Mouse (Mus musculus) neural tube, embryonic 14.5 days (tissue): ENCODE measurements around the gene Slc29a3. TPM values are rescaled to one million over a fixed set of nuclear protein-coding genes. Genes with fewer than 3 reads are reported as not detected.
"Not testable (repeated sequence)": the region's sequence is repeated elsewhere in the genome, so short reads cannot be mapped to it uniquely, and the experiment has no call there.

ENCODE experiments used
- ATAC-seq: fragments of 200-750 bp; cut with Nextera tagmentation; 2 replicates; pipeline ENCODE4 v1.8.0; 2017; ENCODE audit warnings: low read depth, mild to moderate bottlenecking, moderate TSS enrichment, moderate library complexity
- H3K27ac ChIP-seq: fragments of 300-500 bp; sonication (generic); 2 replicates; pipeline ENCODE4 v1.5.1; 2014; ENCODE audit warnings: low read depth, mild to moderate bottlenecking, control low read depth, low read length, moderate library complexity, mixed read lengths
- H3K27me3 ChIP-seq: fragments of 300-500 bp; sonication (generic); 2 replicates; pipeline ENCODE4 v1.6.1; 2014; ENCODE audit warnings: low read length; ENCODE audit not compliant: control insufficient read depth, insufficient read depth
- H3K36me3 ChIP-seq: fragments of 300-500 bp; sonication (generic); 2 replicates; pipeline ENCODE4 v1.6.1; 2014; ENCODE audit warnings: low read length, mixed read lengths; ENCODE audit not compliant: control insufficient read depth, insufficient read depth
- H3K4me1 ChIP-seq: fragments of 300-500 bp; sonication (generic); 2 replicates; pipeline ENCODE4 v1.6.1; 2014; ENCODE audit warnings: low read length; ENCODE audit not compliant: control insufficient read depth, insufficient read depth
- H3K4me2 ChIP-seq: fragments of 300-500 bp; sonication (generic); 2 replicates; pipeline ENCODE4 v1.6.1; 2014; ENCODE audit warnings: mild to moderate bottlenecking, low read depth, low read length, control low read depth
- H3K4me3 ChIP-seq: fragments of 300-500 bp; sonication (generic); 2 replicates; pipeline ENCODE4 v1.5.1; 2014; ENCODE audit warnings: low read depth, low read length, control low read depth, mixed read lengths
- H3K9ac ChIP-seq: fragments of 300-500 bp; sonication (generic); replicated peaks from 2 replicates; pipeline ENCODE4 v1.6.1; 2014; ENCODE audit warnings: low read depth, mild to moderate bottlenecking, control low read depth, low read length, mixed read lengths
- H3K9me3 ChIP-seq: fragments of 300-500 bp; sonication (generic); 2 replicates; pipeline ENCODE4 v1.6.1; 2016; ENCODE audit warnings: low read length; ENCODE audit not compliant: control insufficient read depth
- WGBS: fragments of 180-500 bp; shearing (Covaris S2); extraction: QIAGEN DNeasy Blood & Tissue Kit; methylation state at CpG from one replicate; pipeline ENCODE4 v1.1.7; 2014; 5-methylcytosine and 5-hydroxymethylcytosine counted together
- polyA plus RNA-seq: library from polyadenylated mRNA; unstranded; fragments of >200 nt; fragmentation: Nextera tagmentation; extraction: Ambion mirVana; gene quantifications from 2 replicates; pipeline ENCODE4 v1.2.1, GENCODE M21; 2014

Gene Slc29a3
- polyA plus RNA-seq, 1 experiment from 2014 or later, result 9.5 TPM

DNA sequence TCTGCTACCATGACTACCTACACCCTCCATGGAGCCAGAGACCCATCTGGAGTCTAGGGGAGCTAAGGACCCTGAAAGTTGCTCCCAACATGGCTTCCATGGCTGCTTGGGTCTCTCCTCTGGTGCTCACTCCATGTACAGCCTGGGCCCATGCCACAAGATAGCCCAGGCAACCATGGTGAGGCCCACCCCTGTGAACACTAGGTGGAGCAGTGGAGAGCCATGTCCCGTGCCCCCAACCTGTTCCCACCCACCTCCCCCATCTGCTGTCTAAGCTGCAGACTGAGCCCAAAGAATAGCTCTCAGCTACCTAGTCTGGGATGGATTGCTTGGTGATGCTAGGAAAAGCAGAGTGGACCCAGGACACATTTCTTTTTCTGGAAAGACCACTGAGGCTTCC is 29.2 kb downstream of the Slc29a3 start:
- H3K36me3 ChIP-seq, result no peaks in the 10 kb centered on the region
- no peak overlapping the region for H3K4me2 ChIP-seq
- H3K27me3 ChIP-seq, result no peaks in the 10 kb centered on the region
- no peak overlapping the region for H3K9ac ChIP-seq
- no peak overlapping the region for H3K27ac ChIP-seq
- WGBS, result 63% methylated on average over 1 of the region's 1 CpGs
- no peak for ATAC-seq
- peaks cover 4% of the 10 kb centered on the region; the same call in 1 of the 2 replicates for H3K4me1 ChIP-seq
- no peaks in the 10 kb centered on the region for H3K9me3 ChIP-seq
- H3K4me3 ChIP-seq, result no peak overlapping the region

DNA sequence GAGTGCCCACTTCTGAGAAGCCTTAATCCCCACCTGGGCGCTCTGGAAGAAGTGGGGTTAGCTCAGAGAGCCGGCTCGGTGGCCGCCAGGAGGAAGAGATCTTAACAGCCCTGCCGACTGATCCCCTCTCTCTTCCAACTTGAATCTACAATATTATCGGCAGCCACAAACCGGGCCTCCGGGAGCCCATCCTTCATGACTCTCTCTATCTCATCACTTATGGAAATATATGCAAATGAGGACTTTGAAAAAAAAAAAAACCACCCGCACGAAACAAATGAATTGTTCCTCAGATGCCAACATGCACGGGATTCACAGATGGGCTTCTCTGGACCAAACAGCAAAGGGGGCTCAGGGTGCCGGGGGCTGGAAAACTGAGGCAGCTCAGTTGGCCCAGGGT is 31.0 kb downstream of the Slc29a3 start:
- H3K27ac ChIP-seq, result no peak overlapping the region; the same call in 1 of the 2 replicates

DNA sequence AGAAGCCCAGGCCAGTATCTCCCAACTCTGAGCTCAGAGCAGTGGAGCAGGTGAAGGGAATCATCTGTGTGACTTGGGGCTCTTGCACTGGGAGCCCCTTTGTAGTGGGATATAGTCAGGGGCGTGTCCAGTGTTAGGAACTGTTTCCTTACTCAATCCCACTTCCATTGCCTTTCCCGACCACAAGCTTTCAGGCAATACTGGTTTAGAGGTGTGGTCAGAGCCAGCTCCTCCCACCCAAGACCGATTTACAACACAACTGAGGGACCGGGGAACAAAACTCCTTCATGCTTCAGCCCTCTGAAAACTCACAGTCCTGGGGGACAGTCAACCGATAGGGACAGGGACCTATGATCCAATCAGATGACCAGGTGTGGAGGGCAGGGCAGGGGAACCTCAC is 32.1 kb downstream of the Slc29a3 start:
- Histone ChIP-seq H3K4me1 (peaks cover 4% of the 10 kb centered on the region; the same call in 1 of the 2 replicates), H3K36me3 (peaks cover 7% of the 10 kb centered on the region), H3K4me2 (no peak overlapping the region), H3K4me3 (no peak overlapping the region), H3K27me3 (no peaks in the 10 kb centered on the region), H3K9ac (no peak overlapping the region), H3K27ac (no peak overlapping the region), H3K9me3 (no peaks in the 10 kb centered on the region; the same call in 1 of the 2 replicates)
- WGBS, result 80% methylated on average over 5 of the region's 5 CpGs
- no peak for ATAC-seq

More for the DNA sequence above, 31.0 kb downstream of the Slc29a3 start:
- no peak for ATAC-seq
- Histone ChIP-seq H3K4me2 (no peak overlapping the region), H3K9ac (no peak overlapping the region), H3K9me3 (no peaks in the 10 kb centered on the region), H3K4me1 (peaks cover 4% of the 10 kb centered on the region; the same call in 1 of the 2 replicates), H3K4me3 (no peak overlapping the region), H3K36me3 (no peaks in the 10 kb centered on the region), H3K27me3 (no peaks in the 10 kb centered on the region)
- WGBS, result 37% methylated on average over 12 of the region's 12 CpGs

DNA sequence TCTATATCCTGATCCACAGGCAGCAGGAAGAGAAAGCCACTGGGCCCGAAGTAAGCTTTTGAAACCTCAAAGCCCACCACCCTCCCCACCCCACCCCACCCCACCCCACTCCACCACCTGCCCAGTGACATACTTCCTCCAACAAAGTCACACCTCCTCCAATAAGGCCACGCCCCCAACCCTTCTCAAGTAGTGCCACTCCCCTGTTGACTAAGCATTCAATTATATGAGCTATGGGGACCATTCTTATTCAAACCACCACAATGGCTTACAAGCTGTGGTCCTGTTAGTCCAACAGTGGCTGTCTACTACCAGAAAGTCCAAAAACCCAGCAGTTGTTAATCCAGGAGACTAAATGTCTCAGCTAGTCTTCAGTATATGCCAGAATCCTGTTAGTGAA is 34.1 kb downstream of the Slc29a3 start:
- Histone ChIP-seq H3K4me3 (no peak overlapping the region), H3K9me3 (peaks cover 4% of the 10 kb centered on the region), H3K4me2 (no peak overlapping the region), H3K4me1 (peaks cover 4% of the 10 kb centered on the region; the same call in 1 of the 2 replicates), H3K36me3 (peaks cover 10% of the 10 kb centered on the region), H3K9ac (no peak overlapping the region), H3K27me3 (no peaks in the 10 kb centered on the region), H3K27ac (no peak overlapping the region)
- no peak for ATAC-seq
- 93% methylated on average over 2 of the region's 2 CpGs for WGBS

DNA sequence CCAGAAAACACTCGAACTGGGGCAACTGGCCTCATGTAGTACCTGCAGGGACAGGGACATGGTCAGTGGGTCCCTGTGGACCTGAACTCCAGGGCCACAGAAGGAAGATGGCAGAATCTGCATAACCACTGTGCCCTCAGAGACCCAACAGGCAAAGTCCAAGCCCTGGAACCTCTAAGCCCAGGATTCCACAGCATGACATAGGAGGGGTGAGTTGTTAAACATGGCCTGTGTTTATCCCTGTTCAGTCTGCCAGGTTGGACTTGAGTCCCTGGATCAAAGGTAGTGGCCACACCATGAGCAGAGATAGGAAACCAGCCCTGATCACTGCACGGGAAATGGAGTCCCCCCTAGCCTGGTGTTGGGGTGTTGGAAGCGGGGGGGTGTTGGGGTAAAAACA is 36.1 kb downstream of the Slc29a3 start:
- Histone ChIP-seq H3K9me3 (peaks cover 4% of the 10 kb centered on the region), H3K4me3 (no peak overlapping the region), H3K27ac (no peak overlapping the region), H3K4me1 (peaks cover 3% of the 10 kb centered on the region; the same call in 1 of the 2 replicates), H3K27me3 (no peaks in the 10 kb centered on the region), H3K36me3 (peaks cover 10% of the 10 kb centered on the region), H3K9ac (no peak overlapping the region), H3K4me2 (no peak overlapping the region)
- no peak for ATAC-seq
- WGBS, result 90% methylated on average over 3 of the region's 3 CpGs

DNA sequence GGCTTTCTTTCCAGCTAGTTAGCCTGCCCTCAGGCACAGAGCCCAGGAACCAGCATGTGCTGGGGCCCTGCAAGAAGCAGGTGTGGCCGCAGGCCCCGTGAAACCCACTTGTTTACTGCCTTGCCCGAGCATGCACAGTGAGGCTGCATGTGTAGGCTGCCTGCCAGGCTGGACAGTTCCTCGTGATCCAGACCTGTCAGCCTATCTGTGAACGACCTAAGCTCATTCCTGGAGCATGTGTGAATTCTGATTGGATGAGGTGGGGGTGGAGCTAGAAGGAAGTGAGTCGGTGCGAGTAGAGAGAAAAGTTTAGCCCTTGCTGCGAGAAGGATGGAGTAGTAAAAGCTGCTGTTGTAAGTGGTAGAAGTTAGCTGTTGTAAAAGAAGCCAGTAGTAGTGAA is 40.3 kb downstream of the Slc29a3 start:
- not testable (repeated sequence) for H3K4me1 ChIP-seq, H3K27ac ChIP-seq, H3K27me3 ChIP-seq, H3K4me3 ChIP-seq, H3K4me2 ChIP-seq, H3K9me3 ChIP-seq, H3K9ac ChIP-seq, ATAC-seq
- peaks cover 10% of the 10 kb centered on the region for H3K36me3 ChIP-seq
- WGBS, result 78% methylated on average over 7 of the region's 8 CpGs

DNA sequence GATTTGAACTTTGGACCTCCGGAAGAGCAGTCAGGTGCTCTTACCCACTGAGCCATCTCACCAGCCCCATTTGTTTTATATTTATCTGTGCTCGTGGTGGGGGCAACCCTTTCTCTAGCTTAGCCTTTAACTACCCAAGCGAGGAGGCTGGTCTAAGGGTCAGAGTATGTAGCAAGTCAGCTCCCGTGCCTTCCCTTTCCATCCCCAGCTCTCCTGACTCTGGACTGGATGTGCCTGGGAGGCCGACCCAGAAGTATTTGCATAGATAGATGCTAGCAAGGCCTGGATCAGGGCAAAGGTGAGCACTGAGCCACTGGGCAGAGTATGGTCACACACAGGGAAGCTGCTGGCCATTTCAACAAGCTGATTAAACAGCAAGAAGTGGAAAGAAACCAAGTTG is 43.8 kb downstream of the Slc29a3 start:
- H3K27ac ChIP-seq, result no peak overlapping the region
- H3K4me3 ChIP-seq, result no peak overlapping the region
- no peak overlapping the region for H3K9ac ChIP-seq
- H3K27me3 ChIP-seq, result no peaks in the 10 kb centered on the region
- no peaks in the 10 kb centered on the region for H3K4me1 ChIP-seq
- no peak overlapping the region for H3K4me2 ChIP-seq
- WGBS, result 86% methylated on average over 5 of the region's 5 CpGs
- ATAC-seq, result no peak
- H3K9me3 ChIP-seq, result no peaks in the 10 kb centered on the region
- H3K36me3 ChIP-seq, result no peaks in the 10 kb centered on the region

DNA sequence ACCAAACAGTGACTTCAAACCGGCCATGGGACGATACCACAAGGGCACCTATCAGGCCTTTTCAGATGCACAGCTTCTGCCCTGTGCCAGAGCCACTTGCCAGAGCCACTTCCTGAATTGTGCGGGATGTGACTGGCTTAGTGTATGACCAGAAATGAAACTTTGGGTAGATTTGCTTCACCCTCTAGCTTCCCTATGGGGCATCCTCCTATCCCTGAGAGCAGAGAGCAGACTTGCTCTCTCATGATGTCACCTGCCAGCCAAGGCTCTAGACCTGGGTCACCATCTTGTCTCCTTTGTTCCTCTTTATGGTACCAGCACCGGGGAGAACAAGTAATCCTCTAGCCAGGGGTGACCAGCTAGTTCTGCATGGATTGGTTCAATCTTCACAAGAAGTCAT is 46.3 kb downstream of the Slc29a3 start:
- Histone ChIP-seq H3K9ac (no peak overlapping the region), H3K36me3 (no peaks in the 10 kb centered on the region), H3K9me3 (no peaks in the 10 kb centered on the region), H3K4me2 (no peak overlapping the region), H3K27ac (no peak overlapping the region), H3K27me3 (no peaks in the 10 kb centered on the region), H3K4me3 (no peak overlapping the region), H3K4me1 (no peaks in the 10 kb centered on the region)
- no peak for ATAC-seq
- WGBS, result 90% methylated on average over 4 of the region's 4 CpGs

DNA sequence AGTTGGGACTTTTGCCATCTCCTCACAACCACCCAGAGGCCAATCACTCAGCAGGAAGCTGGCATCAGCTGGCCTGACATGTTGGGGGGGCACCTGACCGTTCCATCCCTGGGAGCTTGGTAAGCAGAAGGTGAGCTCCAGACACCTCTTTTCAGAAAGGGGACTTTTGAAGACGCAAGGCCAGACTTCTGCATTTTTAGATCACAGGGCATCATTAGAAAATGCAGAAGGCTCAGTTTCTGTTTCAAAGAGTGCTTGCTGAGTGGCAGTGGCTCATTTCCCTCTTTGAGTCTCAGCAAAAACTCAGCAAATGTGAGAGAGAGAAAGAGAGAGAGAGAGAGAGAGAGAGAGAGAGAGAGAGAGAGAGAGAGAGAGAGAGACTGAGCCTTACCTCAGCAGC is 47.5 kb downstream of the Slc29a3 start:
- H3K27ac ChIP-seq, result no peak overlapping the region
- no peaks in the 10 kb centered on the region for H3K27me3 ChIP-seq
- 67% methylated on average over 2 of the region's 2 CpGs for WGBS
- no peak overlapping the region for H3K9ac ChIP-seq
- H3K4me1 ChIP-seq, result no peaks in the 10 kb centered on the region
- no peaks in the 10 kb centered on the region for H3K9me3 ChIP-seq
- H3K4me3 ChIP-seq, result no peak overlapping the region
- no peak for ATAC-seq
- H3K4me2 ChIP-seq, result no peak overlapping the region
- H3K36me3 ChIP-seq, result no peaks in the 10 kb centered on the region
